8 mouse cellular contexts compared by ENCODE assay signal in genomic region chr16:8491743-8492490, GRCm38 (mm10). TPM values are rescaled to one million over a fixed set of nuclear protein-coding genes. Genes with fewer than 3 reads are reported as not detected.
DNase-seq lines count a peak whose midpoint lies in the region; ATAC-seq and TF ChIP-seq lines count a peak whose summit lies in the region.
"Had no signal": no experiment of that assay in that cellular context is flagged by ENCODE, and none has a peak within 500 bp of the region (broad histone marks: within the 10 kb centered on the region; RNA-seq: fewer than 3 reads in every experiment).

No protein-coding gene starts in this region.

- no peak overlapping the region for H3K4me2 ChIP-seq in midbrain, embryonic 14.5 days (ENCODE audit: low read length)
- no peak overlapping the region for H3K4me2 ChIP-seq in kidney, postnatal 0 days (ENCODE audit: low read length)

- H3K9ac ChIP-seq in midbrain, embryonic 14.5 days (replicated peaks; ENCODE audit: low read length), result no peak overlapping the region
- H3K9ac ChIP-seq in kidney, postnatal 0 days (ENCODE audit: low read depth, low read length), result no peak overlapping the region

- no peaks in the 10 kb centered on the region for H3K9me3 ChIP-seq in midbrain, embryonic 14.5 days (ENCODE audit: control insufficient read depth, low read length)
- no peaks in the 10 kb centered on the region for H3K9me3 ChIP-seq in midbrain, embryonic 10.5 days (replicated peaks)
- no peaks in the 10 kb centered on the region for H3K9me3 ChIP-seq in embryonic facial prominence, embryonic 10.5 days
- H3K9me3 ChIP-seq in kidney, postnatal 0 days (replicated peaks; ENCODE audit: low read length), result no peaks in the 10 kb centered on the region

- no peaks in the 10 kb centered on the region for H3K27me3 ChIP-seq in midbrain, embryonic 14.5 days (ENCODE audit: control insufficient read depth, insufficient read depth, low read length)
- H3K27me3 ChIP-seq in midbrain, embryonic 10.5 days (ENCODE audit: low read depth, poor library complexity, severe bottlenecking), result no peaks in the 10 kb centered on the region
- H3K27me3 ChIP-seq in embryonic facial prominence, embryonic 10.5 days (replicated peaks; ENCODE audit: low read depth, poor library complexity, severe bottlenecking), result no peaks in the 10 kb centered on the region
- no peaks in the 10 kb centered on the region for H3K27me3 ChIP-seq in kidney, postnatal 0 days (ENCODE audit: insufficient read depth, low read length)

- H3K4me3 ChIP-seq in midbrain, embryonic 14.5 days (replicated peaks; ENCODE audit: low read depth, low read length), result no peak overlapping the region
- H3K4me3 ChIP-seq in midbrain, embryonic 10.5 days, result no peak overlapping the region
- H3K4me3 ChIP-seq in embryonic facial prominence, embryonic 10.5 days, result no peak overlapping the region
- H3K4me3 ChIP-seq in kidney, postnatal 0 days (replicated peaks; ENCODE audit: low read depth, low read length), result no peak overlapping the region

- ATAC-seq in midbrain, embryonic 14.5 days (ENCODE audit: low FRiP score, low TSS enrichment), result no peak
- ATAC-seq in kidney, postnatal 0 days (replicated peaks; ENCODE audit: low FRiP score, low read depth), result peak; percentile 80
- ATAC-seq in megakaryocyte, adult 5-6 weeks (ENCODE audit: poor library complexity, severe bottlenecking), result no peak

- H3K27ac ChIP-seq in midbrain, embryonic 14.5 days (replicated peaks; ENCODE audit: low read depth, low read length), result 0 out of 2 replicates have a peak overlapping the region, but pooled peaks have one; percentile 14
- H3K27ac ChIP-seq in midbrain, embryonic 10.5 days (replicated peaks), result no peak overlapping the region
- H3K27ac ChIP-seq in embryonic facial prominence, embryonic 10.5 days (replicated peaks), result no peak overlapping the region
- H3K27ac ChIP-seq in kidney, postnatal 0 days, result no peak overlapping the region

- DNase-seq in midbrain, embryonic 14.5 days, result peak; percentile 19
- no peak for DNase-seq in midbrain, embryonic 10.5 days (ENCODE audit: low spot score)
- DNase-seq in embryonic facial prominence, embryonic 10.5 days (ENCODE audit: low spot score), result peak; percentile 23
- peak; percentile 54 for DNase-seq in kidney, postnatal 0 days (ENCODE audit: low spot score)
- no peak for DNase-seq in heart, adult 8-10 months (ENCODE audit: low spot score)
- no peak for DNase-seq in cerebellum, postnatal 4 days (ENCODE audit: low spot score in 2 of 2)
- DNase-seq: lung, postnatal 10 days had no signal

- peaks cover 21% of the 10 kb centered on the region for H3K36me3 ChIP-seq in midbrain, embryonic 14.5 days (ENCODE audit: control insufficient read depth, insufficient read depth, low read length)
- peaks cover 36% of the 10 kb centered on the region for H3K36me3 ChIP-seq in midbrain, embryonic 10.5 days
- H3K36me3 ChIP-seq in embryonic facial prominence, embryonic 10.5 days (replicated peaks), result peaks cover 42% of the 10 kb centered on the region
- 0 out of 2 replicates have a peak, but pooled peaks cover 12% of the 10 kb centered on the region for H3K36me3 ChIP-seq in kidney, postnatal 0 days (ENCODE audit: insufficient read depth, low read length)

- no peak for TF ChIP-seq CTCF in kidney, postnatal 0 days (IDR thresholded peaks at IDR 0.05; ENCODE audit: low read depth)

- no peaks in the 10 kb centered on the region for H3K4me1 ChIP-seq in midbrain, embryonic 14.5 days (ENCODE audit: control insufficient read depth, insufficient read depth, low read length)
- peaks cover 7% of the 10 kb centered on the region; the same call in 1 of the 2 replicates for H3K4me1 ChIP-seq in midbrain, embryonic 10.5 days
- peaks cover 8% of the 10 kb centered on the region for H3K4me1 ChIP-seq in embryonic facial prominence, embryonic 10.5 days
- no peaks in the 10 kb centered on the region for H3K4me1 ChIP-seq in kidney, postnatal 0 days (replicated peaks; ENCODE audit: insufficient read depth, low read length)

- WGBS in midbrain, embryonic 14.5 days, result 39% methylated on average over 13 of the region's 13 CpGs
- WGBS in midbrain, embryonic 10.5 days, result 47% methylated on average over 13 of the region's 13 CpGs
- WGBS in embryonic facial prominence, embryonic 10.5 days, result 48% methylated on average over 13 of the region's 13 CpGs
- 10% methylated on average over 13 of the region's 13 CpGs for WGBS in kidney, postnatal 0 days

RNA-seq across cellular contexts. Expression of gene Abat, which starts 21.3 kb away (rescaled TPM):
- polyA plus RNA-seq in midbrain, embryonic 14.5 days (2014; fragmentation: Nextera tagmentation; extraction: Ambion mirVana), result 44.2 and 51.2 TPM in 2 replicates
- 16.4 and 23.4 TPM in 2 replicates for polyA plus RNA-seq in midbrain, embryonic 10.5 days (2016; fragmentation: Nextera tagmentation; extraction: Ambion mirVana)
- polyA plus RNA-seq in embryonic facial prominence, embryonic 10.5 days (2016; fragmentation: Nextera tagmentation; extraction: Ambion mirVana), result 24.1 and 29.5 TPM in 2 replicates
- polyA plus RNA-seq in kidney, postnatal 0 days (2015; fragmentation: Nextera tagmentation; extraction: Ambion mirVana), result 33.9 and 36.6 TPM in 2 replicates
- total RNA-seq in heart, adult 8-10 months (2022), result 10 to 100 TPM in 3 of 4 experiments, 1 to 10 TPM in 1; 9.1 to 18.3 (median 14.6) TPM
- total RNA-seq in megakaryocyte, adult 5-6 weeks (2015), result 0.02 TPM in 1 of 2 replicates, not detected in the other
- total RNA-seq in megakaryocyte, adult 5-6 weeks (2017), result 0.20 TPM in 1 of 2 replicates, not detected in the other

RNA-seq across cellular contexts. Expression of gene Mettl22, which starts 21.3 kb away (rescaled TPM):
- polyA plus RNA-seq in midbrain, embryonic 14.5 days (2014; fragmentation: Nextera tagmentation; extraction: Ambion mirVana), result 44.4 and 73.1 TPM in 2 replicates
- 23.6 and 25.7 TPM in 2 replicates for polyA plus RNA-seq in midbrain, embryonic 10.5 days (2016; fragmentation: Nextera tagmentation; extraction: Ambion mirVana)
- polyA plus RNA-seq in embryonic facial prominence, embryonic 10.5 days (2016; fragmentation: Nextera tagmentation; extraction: Ambion mirVana), result 19.8 and 23.8 TPM in 2 replicates
- 15.2 and 18.4 TPM in 2 replicates for polyA plus RNA-seq in kidney, postnatal 0 days (2015; fragmentation: Nextera tagmentation; extraction: Ambion mirVana)
- total RNA-seq in heart, adult 8-10 months (2022), result 10 to 100 TPM; 30.7 to 41.3 (median 34.9) TPM
- 2.9 and 6.1 TPM in 2 replicates for total RNA-seq in megakaryocyte, adult 5-6 weeks (2015)
- total RNA-seq in megakaryocyte, adult 5-6 weeks (2017), result 2.7 and 4.5 TPM in 2 replicates

Comparison
In these comparisons a context has a peak if more than half of its experiments do, and no peak if none do; other contexts are left out.
1. DNase-seq: peak in midbrain, embryonic 14.5 days (single experiment), embryonic facial prominence, embryonic 10.5 days (single experiment) and kidney, postnatal 0 days (single experiment); none in midbrain, embryonic 10.5 days (single experiment), heart, adult 8-10 months (single experiment) and cerebellum, postnatal 4 days (0 of 2).